Mouse (Mus musculus) erythroblast, embryonic 14.5 days (primary cell): ENCODE results near the gene D630003M21Rik.

ENCODE experiments used
- GATA1 ChIP-seq: IDR thresholded peaks from 2 replicates; pipeline ENCODE4 v1.6.1; 2012; ENCODE audit warnings: low read length, inconsistent platforms, mixed read lengths
- TAL1 ChIP-seq: IDR thresholded peaks from 3 replicates; pipeline ENCODE4 v1.6.1; 2012; ENCODE audit warnings: low read length, inconsistent platforms, mixed read lengths

DNA sequence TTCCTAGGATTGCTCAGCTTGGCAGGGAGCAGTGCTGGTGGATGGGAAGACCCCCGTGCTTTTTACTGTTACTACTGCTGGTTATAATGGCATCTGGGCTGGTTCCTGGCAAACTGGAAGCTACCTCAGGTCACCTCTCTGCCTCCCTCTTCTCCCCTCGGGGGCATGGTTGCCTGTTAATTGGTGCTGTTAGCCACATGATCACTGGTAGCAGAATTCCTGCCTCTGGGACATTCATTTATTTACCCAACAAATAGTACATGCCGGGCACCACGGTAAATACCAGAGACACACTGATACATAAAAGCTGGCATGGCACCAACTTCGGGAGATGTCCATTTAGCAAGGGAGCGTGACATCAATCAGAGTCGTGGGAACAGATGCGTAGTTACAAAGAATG lies 30.5 kb upstream of the D630003M21Rik start:
- TF ChIP-seq GATA1: no peak
- TF ChIP-seq TAL1: no peak
